Mouse (Mus musculus) MN1 (cell line): Measurements from ENCODE around the gene Ntsr1.
A peak's percentile ranks its signal among the peaks of the same experiment; 100 is the strongest.

Experiments
- DNase-seq: peaks from one replicate; pipeline ENCODE4 v3.0.0-alpha.2; 2016; ENCODE audit warnings: low spot score

The Ntsr1 gene

GRCm38 (mm10) chr2:180499741-180500140 is at the start of gene Ntsr1:
Gene Ntsr1 (plus strand): TSS chr2:180499976.
- DNase-seq = no peak

- DNase-seq = no peak
These were observed 49.2 kb upstream of the Ntsr1 start for GRCm38 (mm10) chr2:180450529-180450928.

- DNase-seq = peak; percentile 97
These were observed 43.8 kb upstream of the Ntsr1 start, which contains the start of gene Slco4a1 for GRCm38 (mm10) chr2:180455723-180456698. Gene Slco4a1 (plus strand): TSS chr2:180456245.

- peak; percentile 58 for DNase-seq
These were observed 43.1 kb upstream of the Ntsr1 start for GRCm38 (mm10) chr2:180456705-180457104.

GRCm38 (mm10) chr2:180457680-180458079 is 42.1 kb upstream of the Ntsr1 start:
- no peak for DNase-seq

- no peak for DNase-seq
These were observed 40.3 kb upstream of the Ntsr1 start for GRCm38 (mm10) chr2:180459437-180459836.

- peak; percentile 41 for DNase-seq
These were observed 39.0 kb upstream of the Ntsr1 start for GRCm38 (mm10) chr2:180460801-180461200.

GRCm38 (mm10) chr2:180462593-180462992 is 37.2 kb upstream of the Ntsr1 start:
- DNase-seq = no peak

GRCm38 (mm10) chr2:180466505-180466904 is 33.3 kb upstream of the Ntsr1 start:
- DNase-seq = no peak

- no peak for DNase-seq
These were observed 30.9 kb upstream of the Ntsr1 start for GRCm38 (mm10) chr2:180468871-180469270.

- no peak for DNase-seq
These were observed 30.0 kb upstream of the Ntsr1 start for GRCm38 (mm10) chr2:180469768-180470167.

GRCm38 (mm10) chr2:180472306-180473079 is 27.3 kb upstream of the Ntsr1 start:
- peak; percentile 48 for DNase-seq

GRCm38 (mm10) chr2:180473080-180473440 is 26.7 kb upstream of the Ntsr1 start:
- DNase-seq = peak; percentile 90

GRCm38 (mm10) chr2:180474864-180475263 is 24.9 kb upstream of the Ntsr1 start:
- no peak for DNase-seq

GRCm38 (mm10) chr2:180482274-180482673 is 17.5 kb upstream of the Ntsr1 start:
- no peak for DNase-seq

GRCm38 (mm10) chr2:180484882-180485281 is 14.9 kb upstream of the Ntsr1 start:
- DNase-seq = no peak

GRCm38 (mm10) chr2:180485306-180485705 is 14.5 kb upstream of the Ntsr1 start:
- DNase-seq = no peak

- no peak for DNase-seq
These were observed 11.5 kb upstream of the Ntsr1 start for GRCm38 (mm10) chr2:180488210-180488751.

- peak; percentile 54 for DNase-seq
These were observed 3.9 kb upstream of the Ntsr1 start for GRCm38 (mm10) chr2:180495906-180496305.

GRCm38 (mm10) chr2:180500726-180501125 is 950 bp downstream of the Ntsr1 start:
- DNase-seq = no peak

- no peak for DNase-seq
These were observed 1.6 kb downstream of the Ntsr1 start for GRCm38 (mm10) chr2:180501217-180501967.

GRCm38 (mm10) chr2:180506281-180506680 is 6.5 kb downstream of the Ntsr1 start:
- DNase-seq = no peak
